Mouse (Mus musculus) intestine, embryonic 15.5 days (tissue): Measurements from ENCODE around the gene Jade1. TPM values are rescaled to one million over a fixed set of nuclear protein-coding genes. Genes with fewer than 3 reads are reported as not detected.

ENCODE experiments used
- ATAC-seq: fragments of 200-750 bp; cut with Nextera tagmentation; 2 replicates; pipeline ENCODE4 v1.8.0; 2017; ENCODE audit warnings: moderate TSS enrichment, moderate library complexity
- H3K27ac ChIP-seq: fragments of 300-500 bp; sonication (generic); 2 replicates; pipeline ENCODE4 v1.5.1; 2015; ENCODE audit warnings: mild to moderate bottlenecking, inconsistent platforms
- H3K27me3 ChIP-seq: fragments of 300-500 bp; sonication (generic); replicated peaks from 2 replicates; pipeline ENCODE4 v1.6.1; 2015; ENCODE audit warnings: inconsistent platforms
- H3K36me3 ChIP-seq: fragments of 300-500 bp; sonication (generic); 2 replicates; pipeline ENCODE4 v1.6.1; 2015; ENCODE audit warnings: inconsistent platforms
- H3K4me1 ChIP-seq: fragments of 300-500 bp; sonication (generic); replicated peaks from 2 replicates; pipeline ENCODE4 v1.6.1; 2015; ENCODE audit warnings: inconsistent platforms
- H3K4me2 ChIP-seq: fragments of 300-500 bp; sonication (generic); replicated peaks from 2 replicates; pipeline ENCODE4 v1.6.1; 2015; ENCODE audit warnings: mild to moderate bottlenecking, inconsistent platforms
- H3K4me3 ChIP-seq: fragments of 300-500 bp; sonication (generic); replicated peaks from 2 replicates; pipeline ENCODE4 v1.5.1; 2015; ENCODE audit warnings: inconsistent platforms
- H3K9ac ChIP-seq: fragments of 300-500 bp; sonication (generic); 2 replicates; pipeline ENCODE4 v1.6.1; 2015; ENCODE audit warnings: inconsistent platforms
- H3K9me3 ChIP-seq: fragments of 300-500 bp; sonication (generic); 2 replicates; pipeline ENCODE4 v1.6.1; 2016; ENCODE audit warnings: inconsistent platforms
- WGBS: fragments of 180-500 bp; shearing (Covaris S2); methylation state at CpG from one replicate; pipeline ENCODE4 v1.1.7; 2015; 5-methylcytosine and 5-hydroxymethylcytosine counted together
- polyA plus RNA-seq: library from polyadenylated mRNA; unstranded; fragments of >200 nt; fragmentation: Nextera tagmentation; extraction: Ambion mirVana; gene quantifications from 2 replicates; pipeline ENCODE4 v1.2.1, GENCODE M21; 2015

The Jade1 gene
- polyA plus RNA-seq, 1 experiment from 2014 or later, result 24.1 TPM

- Histone ChIP-seq H3K4me3 (no peak overlapping the region), H3K4me1 (no peaks in the 10 kb centered on the region), H3K9ac (no peak overlapping the region), H3K4me2 (no peak overlapping the region), H3K27me3 (no peaks in the 10 kb centered on the region), H3K36me3 (peaks cover 12% of the 10 kb centered on the region; the same call in 1 of the 2 replicates), H3K27ac (no peak overlapping the region), H3K9me3 (no peaks in the 10 kb centered on the region)
- ATAC-seq, result 0 out of 2 replicates have a peak, but pooled peaks have one; percentile 34
- 90% methylated on average over 13 of the region's 13 CpGs for WGBS
Observed at GRCm38 (mm10) chr3:41605601-41606329, 50.2 kb downstream of the Jade1 start.

DNA sequence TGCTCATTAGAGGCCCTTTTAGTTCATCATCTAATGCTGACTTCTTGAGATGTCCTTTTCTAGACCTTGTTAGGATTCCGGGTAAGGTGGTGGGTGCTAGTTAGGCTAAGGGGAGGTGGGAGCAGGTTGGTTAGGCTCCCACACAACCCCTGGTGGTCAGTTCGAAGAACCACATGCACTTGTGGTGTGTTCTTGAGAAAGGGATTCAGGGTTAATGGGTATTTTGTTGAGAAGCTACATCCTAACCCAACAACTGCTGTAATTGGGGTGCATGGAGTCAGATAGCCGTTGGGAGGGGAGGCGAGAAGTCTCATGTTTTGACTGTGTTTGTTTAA lies 50.8 kb downstream of the Jade1 start:
- Histone ChIP-seq H3K27ac (no peak overlapping the region), H3K9me3 (no peaks in the 10 kb centered on the region), H3K4me1 (no peaks in the 10 kb centered on the region), H3K36me3 (peaks cover 12% of the 10 kb centered on the region; the same call in 1 of the 2 replicates), H3K4me3 (no peak overlapping the region), H3K27me3 (no peaks in the 10 kb centered on the region), H3K9ac (no peak overlapping the region), H3K4me2 (no peak overlapping the region)
- WGBS, result 84% methylated on average over 4 of the region's 4 CpGs
- no peak for ATAC-seq

- Histone ChIP-seq H3K4me3 (no peak overlapping the region), H3K9ac (no peak overlapping the region), H3K27me3 (no peaks in the 10 kb centered on the region), H3K36me3 (peaks cover 15% of the 10 kb centered on the region; the same call in 1 of the 2 replicates), H3K4me1 (no peaks in the 10 kb centered on the region), H3K4me2 (no peak overlapping the region), H3K9me3 (no peaks in the 10 kb centered on the region), H3K27ac (no peak overlapping the region)
- no peak for ATAC-seq
- 91% methylated on average over 9 of the region's 9 CpGs for WGBS
Observed at GRCm38 (mm10) chr3:41607050-41607449, 51.5 kb downstream of the Jade1 start.

GRCm38 (mm10) chr3:41607467-41607866 lies 51.9 kb downstream of the Jade1 start:
- no peak overlapping the region for H3K27ac ChIP-seq
- H3K4me1 ChIP-seq, result no peaks in the 10 kb centered on the region
- H3K9ac ChIP-seq, result no peak overlapping the region
- H3K27me3 ChIP-seq, result no peaks in the 10 kb centered on the region
- 85% methylated on average over 8 of the region's 8 CpGs for WGBS
- no peaks in the 10 kb centered on the region for H3K9me3 ChIP-seq
- no peak for ATAC-seq
- H3K36me3 ChIP-seq, result peaks cover 17% of the 10 kb centered on the region; the same call in 1 of the 2 replicates
- H3K4me3 ChIP-seq, result no peak overlapping the region
- H3K4me2 ChIP-seq, result no peak overlapping the region

- peaks cover 19% of the 10 kb centered on the region; the same call in 1 of the 2 replicates for H3K36me3 ChIP-seq
- H3K9ac ChIP-seq, result no peak overlapping the region
- no peak for ATAC-seq
- no peak overlapping the region for H3K4me2 ChIP-seq
- no peak overlapping the region for H3K4me3 ChIP-seq
- WGBS, result 93% methylated on average over 5 of the region's 5 CpGs
- no peaks in the 10 kb centered on the region for H3K9me3 ChIP-seq
- no peak overlapping the region for H3K27ac ChIP-seq
- H3K27me3 ChIP-seq, result no peaks in the 10 kb centered on the region
- H3K4me1 ChIP-seq, result no peaks in the 10 kb centered on the region
Observed at GRCm38 (mm10) chr3:41609071-41609470, 53.5 kb downstream of the Jade1 start.

DNA sequence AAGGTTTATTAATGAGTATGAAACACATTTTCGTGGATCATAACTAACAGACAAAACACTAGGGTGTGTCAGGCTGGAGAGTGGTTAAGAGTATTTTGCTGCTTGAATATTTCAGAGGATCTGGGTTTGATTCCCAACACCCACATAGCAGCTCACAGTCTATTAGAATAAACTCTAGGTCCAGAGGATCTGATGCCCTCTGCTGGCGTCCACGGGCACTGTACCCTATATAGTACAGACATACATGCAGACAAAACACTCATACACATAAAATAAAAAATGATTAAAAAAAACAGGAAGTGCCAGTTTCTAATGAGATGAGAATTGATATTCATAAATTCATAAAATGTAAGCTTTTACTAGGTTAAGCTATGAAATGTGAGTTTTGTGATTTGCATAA lies 56.7 kb downstream of the Jade1 start:
- Histone ChIP-seq H3K27ac (no peak overlapping the region), H3K9me3 (no peaks in the 10 kb centered on the region), H3K4me3 (no peak overlapping the region), H3K4me1 (no peaks in the 10 kb centered on the region), H3K4me2 (no peak overlapping the region), H3K9ac (no peak overlapping the region), H3K27me3 (no peaks in the 10 kb centered on the region), H3K36me3 (peaks cover 14% of the 10 kb centered on the region; the same call in 1 of the 2 replicates)
- ATAC-seq, result no peak
- WGBS, result 91% methylated on average over 3 of the region's 3 CpGs

GRCm38 (mm10) chr3:41613706-41614105 lies 58.2 kb downstream of the Jade1 start:
- Histone ChIP-seq H3K9me3 (no peaks in the 10 kb centered on the region), H3K9ac (no peak overlapping the region), H3K27me3 (no peaks in the 10 kb centered on the region), H3K4me1 (no peaks in the 10 kb centered on the region), H3K36me3 (peaks cover 14% of the 10 kb centered on the region; the same call in 1 of the 2 replicates), H3K4me2 (no peak overlapping the region), H3K27ac (no peak overlapping the region), H3K4me3 (no peak overlapping the region)
- WGBS, result 90% methylated on average over 9 of the region's 9 CpGs
- ATAC-seq, result no peak

DNA sequence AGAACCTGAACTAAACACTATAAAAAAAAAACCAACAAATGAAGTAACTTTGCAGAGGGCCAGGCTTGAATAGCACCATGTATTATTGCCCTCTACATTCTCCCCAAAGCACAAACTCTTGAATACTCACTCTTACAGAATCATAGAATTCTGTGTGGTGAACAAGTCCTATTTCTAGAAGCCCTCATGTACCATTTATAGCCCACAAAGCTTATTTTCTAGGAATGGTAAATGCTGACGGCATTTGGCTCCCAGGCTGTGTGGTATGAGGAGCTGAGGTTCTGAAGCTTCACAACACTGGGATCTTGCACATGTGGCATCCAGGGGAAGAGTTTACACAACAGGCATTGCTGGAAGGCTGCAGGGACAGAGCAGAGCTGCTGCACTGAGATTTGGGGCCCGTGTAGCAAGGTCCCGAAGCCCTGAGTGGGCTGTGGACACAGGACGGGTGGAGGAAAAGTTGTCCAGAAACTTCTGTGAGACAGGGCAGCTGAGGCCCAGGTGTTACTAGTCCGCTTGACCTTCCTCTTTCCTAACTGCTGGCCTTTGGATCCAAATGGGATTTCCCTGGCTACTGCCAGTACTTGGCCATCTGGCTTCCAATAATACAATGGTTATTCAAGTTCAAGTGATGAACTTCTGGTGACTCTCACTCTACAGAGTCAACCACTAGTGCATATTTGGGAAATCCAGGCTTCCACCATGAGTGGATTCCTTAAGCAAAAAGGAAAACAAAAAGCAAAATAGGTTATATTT lies 58.9 kb downstream of the Jade1 start:
- Histone ChIP-seq H3K27ac (no peak overlapping the region), H3K9ac (no peak overlapping the region), H3K4me3 (no peak overlapping the region), H3K4me2 (no peak overlapping the region), H3K36me3 (peaks cover 14% of the 10 kb centered on the region; the same call in 1 of the 2 replicates), H3K9me3 (no peaks in the 10 kb centered on the region), H3K27me3 (no peaks in the 10 kb centered on the region), H3K4me1 (no peaks in the 10 kb centered on the region)
- no peak for ATAC-seq
- 93% methylated on average over 5 of the region's 5 CpGs for WGBS

GRCm38 (mm10) chr3:41618036-41618435 lies 62.5 kb downstream of the Jade1 start:
- ATAC-seq, result no peak
- 73% methylated on average over 3 of the region's 3 CpGs for WGBS
- Histone ChIP-seq H3K4me1 (no peaks in the 10 kb centered on the region), H3K4me3 (no peak overlapping the region), H3K27ac (no peak overlapping the region), H3K36me3 (0 out of 2 replicates have a peak, but pooled peaks cover 4% of the 10 kb centered on the region), H3K9me3 (no peaks in the 10 kb centered on the region), H3K9ac (no peak overlapping the region), H3K4me2 (no peak overlapping the region), H3K27me3 (no peaks in the 10 kb centered on the region)

GRCm38 (mm10) chr3:41618488-41618887 lies 63.0 kb downstream of the Jade1 start:
- H3K27ac ChIP-seq, result no peak overlapping the region
- H3K9me3 ChIP-seq, result no peaks in the 10 kb centered on the region
- H3K9ac ChIP-seq, result no peak overlapping the region
- no peak for ATAC-seq
- no peaks in the 10 kb centered on the region for H3K4me1 ChIP-seq
- H3K36me3 ChIP-seq, result 0 out of 2 replicates have a peak, but pooled peaks cover 4% of the 10 kb centered on the region
- WGBS, result 96% methylated on average over 3 of the region's 3 CpGs
- H3K4me2 ChIP-seq, result no peak overlapping the region
- no peaks in the 10 kb centered on the region for H3K27me3 ChIP-seq
- no peak overlapping the region for H3K4me3 ChIP-seq

GRCm38 (mm10) chr3:41620971-41621370 lies 65.4 kb downstream of the Jade1 start:
- WGBS, result 79% methylated on average over 7 of the region's 7 CpGs
- Histone ChIP-seq H3K4me3 (no peak overlapping the region), H3K4me1 (no peaks in the 10 kb centered on the region), H3K27me3 (no peaks in the 10 kb centered on the region), H3K9ac (no peak overlapping the region), H3K27ac (no peak overlapping the region), H3K36me3 (no peaks in the 10 kb centered on the region), H3K4me2 (no peak overlapping the region), H3K9me3 (no peaks in the 10 kb centered on the region)
- no peak for ATAC-seq

GRCm38 (mm10) chr3:41655642-41656041 lies 100.1 kb downstream of the Jade1 start:
- Histone ChIP-seq H3K4me1 (no peaks in the 10 kb centered on the region), H3K9me3 (no peaks in the 10 kb centered on the region), H3K36me3 (no peaks in the 10 kb centered on the region), H3K4me2 (no peak overlapping the region), H3K9ac (no peak overlapping the region), H3K4me3 (no peak overlapping the region), H3K27ac (no peak overlapping the region), H3K27me3 (no peaks in the 10 kb centered on the region)
- 93% methylated on average over 1 of the region's 1 CpGs for WGBS
- no peak for ATAC-seq
